Mouse (Mus musculus): ENCODE measurements around the gene Ibtk. TPM values are rescaled to one million over a fixed set of nuclear protein-coding genes. Genes with fewer than 3 reads are reported as not detected.

Gene Ibtk
- total and polyA plus RNA-seq, 3 experiments: 20.0 to 53.7 (median 21.1) TPM

DNA sequence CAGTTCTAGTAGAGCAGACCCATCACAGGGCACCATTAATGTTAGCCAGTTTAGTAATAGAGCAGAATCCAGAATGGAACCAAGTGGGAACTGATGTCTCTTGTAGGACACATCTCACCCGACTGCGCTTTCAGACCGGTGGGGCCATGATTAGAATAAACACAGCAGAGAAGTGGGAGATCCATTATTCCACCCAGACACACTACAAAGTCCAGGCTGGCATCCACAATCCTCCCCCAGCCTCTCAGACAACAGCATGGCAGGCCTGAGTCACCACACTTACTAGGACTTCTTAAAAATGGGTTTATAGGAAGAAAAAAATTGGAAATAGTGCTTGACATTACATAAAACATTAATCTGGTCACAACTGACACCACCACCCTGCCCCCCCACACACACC, 53.5 kb downstream of the Ibtk start:
- no peak overlapping the region for H3K9ac ChIP-seq (ENCODE audit: control insufficient read depth, low read depth, low read length, poor library complexity, severe bottlenecking)
- no peak overlapping the region for H3K27ac ChIP-seq (ENCODE audit: control insufficient read depth, low read depth, low read length)
- no peaks in the 10 kb centered on the region; the same call in 1 of the 2 replicates for H3K79me2 ChIP-seq (ENCODE audit: control insufficient read depth, insufficient read depth, low read length, poor library complexity)
- no peak overlapping the region for H3K4me3 ChIP-seq (ENCODE audit: control insufficient read depth in 1 of 2, insufficient read depth in 1 of 2, low read depth in 2 of 2, low read length in 2 of 2)
- no peaks in the 10 kb centered on the region for H3K9me3 ChIP-seq (replicated peaks; ENCODE audit: insufficient read depth, low read length)
- H3K4me1 ChIP-seq (ENCODE audit: control insufficient read depth in 1 of 2, insufficient read depth in 2 of 2, low read length in 2 of 2): no peaks in the 10 kb centered on the region
- H3K36me3 ChIP-seq (ENCODE audit: control insufficient read depth in 1 of 2, insufficient read depth in 2 of 2, low read length in 2 of 2): peaks cover 0 to 43% of the 10 kb centered on the region in 2 experiments; a peak in 2 of 4 replicates
- H3K27me3 ChIP-seq (ENCODE audit: control insufficient read depth in 1 of 2, insufficient read depth in 2 of 2, low read length in 2 of 2): no peaks in the 10 kb centered on the region
- DNase-seq (ENCODE audit: low read depth, low spot score): no peak
- TF ChIP-seq ZKSCAN1 (IDR thresholded peaks at IDR 0.05; ENCODE audit: low read depth, low read length): no peak
- TF ChIP-seq MYB (IDR thresholded peaks at IDR 0.05; ENCODE audit: low read depth, low read length): no peak
- TF ChIP-seq POLR2AphosphoS2 (IDR thresholded peaks at IDR 0.05; ENCODE audit: low read length): no peak
- TF ChIP-seq MAX (IDR thresholded peaks at IDR 0.05; ENCODE audit: low read length): no peak
- TF ChIP-seq CHD2 (IDR thresholded peaks at IDR 0.05; ENCODE audit: low read length): no peak
- TF ChIP-seq JUND (IDR thresholded peaks at IDR 0.05; ENCODE audit: low read depth, low read length): no peak
- TF ChIP-seq NELFE (IDR thresholded peaks at IDR 0.05; ENCODE audit: low read depth, low read length): no peak
- no peak for TF ChIP-seq TCF12 (IDR thresholded peaks at IDR 0.05; ENCODE audit: low read depth, low read length)

- H3K4me3 ChIP-seq (ENCODE audit: control insufficient read depth in 1 of 2, insufficient read depth in 1 of 2, low read depth in 2 of 2, low read length in 2 of 2): no peak overlapping the region
- H3K27me3 ChIP-seq (ENCODE audit: control insufficient read depth in 1 of 2, insufficient read depth in 2 of 2, low read length in 2 of 2): no peaks in the 10 kb centered on the region
- no peak overlapping the region for H3K27ac ChIP-seq (ENCODE audit: control insufficient read depth, low read depth, low read length)
- no peak for TF ChIP-seq ZNF384 (IDR thresholded peaks at IDR 0.05; ENCODE audit: low read depth, low read length)
- TF ChIP-seq CTCF (IDR thresholded peaks at IDR 0.05 in 2 of 3, conservative IDR thresholded peaks at IDR 0.05 in 1 of 3; ENCODE audit: control insufficient read depth in 1 of 3, insufficient read depth in 1 of 3, low read depth in 2 of 3, low read length in 3 of 3, poor library complexity in 1 of 3, severe bottlenecking in 1 of 3): peak in 1 of 3 experiments; percentile 6; a peak in 1 of 6 replicates
- no peak for TF ChIP-seq BHLHE40 (IDR thresholded peaks at IDR 0.05; ENCODE audit: borderline replicate concordance, low read depth, low read length)
- TF ChIP-seq MYC (IDR thresholded peaks at IDR 0.05; ENCODE audit: low read depth, low read length): no peak
- TF ChIP-seq RAD21 (IDR thresholded peaks at IDR 0.05; ENCODE audit: low read depth, low read length): peak; percentile 18; the same call in 1 of the 2 replicates
- no peak for TF ChIP-seq GABPA (IDR thresholded peaks at IDR 0.05; ENCODE audit: low read depth, low read length)
- TF ChIP-seq ELF1 (IDR thresholded peaks at IDR 0.05; ENCODE audit: low read depth, low read length): no peak
- no peak for TF ChIP-seq KAT2A (conservative IDR thresholded peaks at IDR 0.05; ENCODE audit: low read depth, low read length)
- TF ChIP-seq MAX (IDR thresholded peaks at IDR 0.05; ENCODE audit: low read length): no peak
- H3K9ac ChIP-seq (ENCODE audit: control insufficient read depth, low read depth, low read length, poor library complexity, severe bottlenecking): no peak overlapping the region
- no peaks in the 10 kb centered on the region for H3K4me1 ChIP-seq (ENCODE audit: control insufficient read depth in 1 of 2, insufficient read depth in 2 of 2, low read length in 2 of 2)
- H3K36me3 ChIP-seq (ENCODE audit: control insufficient read depth in 1 of 2, insufficient read depth in 2 of 2, low read length in 2 of 2): peaks cover 0 to 32% of the 10 kb centered on the region in 2 experiments; a peak in 2 of 4 replicates
- no peaks in the 10 kb centered on the region; the same call in 1 of the 2 replicates for H3K79me2 ChIP-seq (ENCODE audit: control insufficient read depth, insufficient read depth, low read length, poor library complexity)
- no peaks in the 10 kb centered on the region for H3K9me3 ChIP-seq (replicated peaks; ENCODE audit: insufficient read depth, low read length)
- no peak for DNase-seq (ENCODE audit: low read depth, low spot score)
These were observed 55.7 kb downstream of the Ibtk start for GRCm38 (mm10) chr9:85693231-85694116.

All from MEL (cell line).